Mouse (Mus musculus) embryonic fibroblast, embryonic 13.5 days (primary cell): ENCODE results near the gene Kcnn1.

ENCODE experiments used
- CTCF ChIP-seq: IDR thresholded peaks from 2 replicates; pipeline ENCODE4 v1.5.1; 2011; ENCODE audit warnings: mild to moderate bottlenecking, control low read depth, low read length, moderate library complexity, borderline replicate concordance; ENCODE audit not compliant: insufficient read depth
- POLR2A ChIP-seq: IDR thresholded peaks from 2 replicates; pipeline ENCODE4 v1.6.1; 2011; ENCODE audit warnings: low read depth, mild to moderate bottlenecking, control low read depth, low read length, moderate library complexity

DNA sequence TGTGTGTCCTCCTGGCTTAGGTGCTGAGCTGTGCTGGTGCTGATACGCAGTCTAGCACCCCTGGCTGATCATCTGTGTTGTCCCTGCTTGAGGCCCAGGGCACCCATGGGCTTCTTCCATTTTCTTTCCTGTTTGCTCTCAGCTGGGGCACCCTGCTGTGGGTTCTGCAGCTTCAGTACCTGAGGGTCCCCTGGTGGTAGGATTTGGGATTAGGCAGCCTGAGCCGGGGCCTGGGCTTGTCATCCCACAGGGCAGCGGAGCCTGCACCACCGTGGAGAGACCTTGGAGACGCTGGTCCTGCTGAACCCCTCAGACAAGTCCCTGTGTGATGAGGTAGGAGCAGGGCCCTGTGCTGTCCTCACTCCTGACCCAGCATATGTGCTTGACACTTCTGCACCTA is 48.5 kb upstream of the Kcnn1 start:
- no peak for TF ChIP-seq POLR2A
- no peak for TF ChIP-seq CTCF
